Mouse (Mus musculus): ENCODE results near the gene Ankrd34a. TPM values are rescaled to one million over a fixed set of nuclear protein-coding genes. Genes with fewer than 3 reads are reported as not detected.
A peak's percentile ranks its signal among the peaks of the same experiment; 100 is the strongest.

Ankrd34a gene
- polyA plus RNA-seq, 1 experiment from 2014 or later: 6.9 TPM

- peak overlapping the region; percentile 15; the same call in 1 of the 2 replicates for H3K4me3 ChIP-seq (ENCODE audit: low read length)
- H3K36me3 ChIP-seq (ENCODE audit: control insufficient read depth, insufficient read depth): peaks cover 7% of the 10 kb centered on the region
- no peaks in the 10 kb centered on the region for H3K9me3 ChIP-seq (replicated peaks; ENCODE audit: control insufficient read depth, low read length)
- H3K27me3 ChIP-seq (ENCODE audit: control insufficient read depth, insufficient read depth, low read length): no peaks in the 10 kb centered on the region
- peak overlapping the region; percentile 81 for H3K4me2 ChIP-seq (ENCODE audit: low read depth, low read length)
- H3K9ac ChIP-seq (ENCODE audit: low read length): peak overlapping the region; percentile 82
- H3K4me1 ChIP-seq (ENCODE audit: control insufficient read depth, insufficient read depth, low read length): peaks cover 30% of the 10 kb centered on the region
- H3K27ac ChIP-seq (ENCODE audit: low read length): peak overlapping the region; percentile 97
- ATAC-seq (replicated peaks; ENCODE audit: extremely low read depth, insufficient read depth, low FRiP score): peak; percentile 40
- 13% methylated on average over 12 of the region's 12 CpGs for WGBS
These were observed 41.3 kb upstream of the Ankrd34a start for GRCm38 (mm10) chr3:96555041-96555596.

GRCm38 (mm10) chr3:96555999-96556614 is 40.3 kb upstream of the Ankrd34a start:
- peak overlapping the region; percentile 81 for H3K4me2 ChIP-seq (ENCODE audit: low read depth, low read length)

GRCm38 (mm10) chr3:96556651-96557635 is 39.5 kb upstream of the Ankrd34a start:
- H3K36me3 ChIP-seq (ENCODE audit: control insufficient read depth, insufficient read depth): peaks cover 21% of the 10 kb centered on the region
- peak overlapping the region; percentile 86 for H3K4me3 ChIP-seq (ENCODE audit: low read length)
- H3K27me3 ChIP-seq (ENCODE audit: control insufficient read depth, insufficient read depth, low read length): no peaks in the 10 kb centered on the region
- WGBS: 2% methylated on average over 22 of the region's 22 CpGs
- H3K9me3 ChIP-seq (replicated peaks; ENCODE audit: control insufficient read depth, low read length): no peaks in the 10 kb centered on the region
- H3K9ac ChIP-seq (ENCODE audit: low read length): peak overlapping the region; percentile 82
- H3K27ac ChIP-seq (ENCODE audit: low read length): peak overlapping the region; percentile 97
- peaks cover 17% of the 10 kb centered on the region for H3K4me1 ChIP-seq (ENCODE audit: control insufficient read depth, insufficient read depth, low read length)
- no peak for ATAC-seq (replicated peaks; ENCODE audit: extremely low read depth, insufficient read depth, low FRiP score)
- peak overlapping the region; percentile 81 for H3K4me2 ChIP-seq (ENCODE audit: low read depth, low read length)

More at GRCm38 (mm10) chr3:96555999-96556614, 40.3 kb upstream of the Ankrd34a start:
- Histone ChIP-seq H3K36me3 (ENCODE audit: control insufficient read depth, insufficient read depth) (peaks cover 17% of the 10 kb centered on the region), H3K4me3 (ENCODE audit: low read length) (peak overlapping the region; percentile 86), H3K27me3 (ENCODE audit: control insufficient read depth, insufficient read depth, low read length) (no peaks in the 10 kb centered on the region), H3K9ac (ENCODE audit: low read length) (peak overlapping the region; percentile 82), H3K9me3 (replicated peaks; ENCODE audit: control insufficient read depth, low read length) (no peaks in the 10 kb centered on the region), H3K4me1 (ENCODE audit: control insufficient read depth, insufficient read depth, low read length) (peaks cover 22% of the 10 kb centered on the region), H3K27ac (ENCODE audit: low read length) (peak overlapping the region; percentile 97)
- 66% methylated on average over 15 of the region's 15 CpGs for WGBS
- ATAC-seq (replicated peaks; ENCODE audit: extremely low read depth, insufficient read depth, low FRiP score): no peak

GRCm38 (mm10) chr3:96557694-96558093 is 38.7 kb upstream of the Ankrd34a start, which contains the start of gene Txnip:
Gene Txnip, plus strand, starts transcription at chr3:96557957.
- peak within 1 kb of the TSS; percentile 96 for H3K9ac ChIP-seq (ENCODE audit: low read length)
- peak within 1 kb of the TSS; percentile 81 for H3K4me2 ChIP-seq (ENCODE audit: low read depth, low read length)
- H3K27me3 ChIP-seq (ENCODE audit: control insufficient read depth, insufficient read depth, low read length): no peaks in the 10 kb centered on the region
- peak; percentile 96 for ATAC-seq (replicated peaks; ENCODE audit: extremely low read depth, insufficient read depth, low FRiP score)
- H3K27ac ChIP-seq (ENCODE audit: low read length): peak within 1 kb of the TSS; percentile 97
- H3K4me3 ChIP-seq (ENCODE audit: low read length): peak within 1 kb of the TSS; percentile 86
- H3K9me3 ChIP-seq (replicated peaks; ENCODE audit: control insufficient read depth, low read length): no peaks in the 10 kb centered on the region
- H3K36me3 ChIP-seq (ENCODE audit: control insufficient read depth, insufficient read depth): peaks cover 21% of the 10 kb centered on the region
- peaks cover 18% of the 10 kb centered on the region for H3K4me1 ChIP-seq (ENCODE audit: control insufficient read depth, insufficient read depth, low read length)
- 0% methylated on average over 26 of the region's 26 CpGs for WGBS

DNA sequence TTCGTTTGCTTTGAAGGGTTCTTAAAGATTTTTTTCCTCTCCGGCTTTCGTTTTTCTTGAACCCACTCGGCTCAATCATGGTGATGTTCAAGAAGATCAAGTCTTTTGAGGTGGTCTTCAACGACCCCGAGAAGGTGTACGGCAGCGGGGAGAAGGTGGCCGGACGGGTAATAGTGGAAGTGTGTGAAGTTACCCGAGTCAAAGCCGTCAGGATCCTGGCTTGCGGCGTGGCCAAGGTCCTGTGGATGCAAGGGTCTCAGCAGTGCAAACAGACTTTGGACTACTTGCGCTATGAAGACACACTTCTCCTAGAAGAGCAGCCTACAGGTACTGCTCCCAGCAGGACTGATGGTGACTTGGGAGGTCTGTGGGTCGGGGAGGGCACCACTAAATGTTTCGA is 38.3 kb upstream of the Ankrd34a start:
- ATAC-seq (replicated peaks; ENCODE audit: extremely low read depth, insufficient read depth, low FRiP score): no peak

DNA sequence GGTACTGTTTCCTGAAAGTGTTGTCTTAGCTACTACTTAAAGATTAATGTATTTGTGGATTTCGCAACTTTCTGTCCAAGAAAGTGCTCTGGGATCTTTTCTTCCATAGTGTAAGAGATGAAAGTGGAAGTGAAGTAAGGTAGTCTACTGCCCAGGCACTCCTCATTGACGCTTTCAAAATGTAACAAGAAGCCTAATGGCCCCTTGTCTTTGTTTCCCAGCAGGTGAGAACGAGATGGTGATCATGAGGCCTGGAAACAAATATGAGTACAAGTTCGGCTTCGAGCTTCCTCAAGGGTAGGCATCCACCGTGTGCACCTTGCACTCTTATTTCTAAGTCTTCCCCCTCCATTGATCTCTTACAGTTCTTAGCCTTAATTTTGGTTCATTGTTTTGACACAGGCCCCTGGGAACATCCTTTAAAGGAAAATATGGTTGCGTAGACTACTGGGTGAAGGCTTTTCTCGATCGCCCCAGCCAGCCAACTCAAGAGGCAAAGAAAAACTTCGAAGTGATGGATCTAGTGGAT is 37.7 kb upstream of the Ankrd34a start:
- Histone ChIP-seq H3K9me3 (replicated peaks; ENCODE audit: control insufficient read depth, low read length) (no peaks in the 10 kb centered on the region), H3K4me1 (ENCODE audit: control insufficient read depth, insufficient read depth, low read length) (peaks cover 22% of the 10 kb centered on the region), H3K4me2 (ENCODE audit: low read depth, low read length) (peak overlapping the region; percentile 70), H3K27ac (ENCODE audit: low read length) (peak overlapping the region; percentile 94), H3K4me3 (ENCODE audit: low read length) (peak overlapping the region; percentile 86), H3K27me3 (ENCODE audit: control insufficient read depth, insufficient read depth, low read length) (no peaks in the 10 kb centered on the region), H3K36me3 (ENCODE audit: control insufficient read depth, insufficient read depth) (peaks cover 21% of the 10 kb centered on the region), H3K9ac (ENCODE audit: low read length) (peak overlapping the region; percentile 96)
- ATAC-seq (replicated peaks; ENCODE audit: extremely low read depth, insufficient read depth, low FRiP score): no peak
- WGBS: 7% methylated on average over 10 of the region's 10 CpGs

More for the DNA sequence above, 38.3 kb upstream of the Ankrd34a start:
- Histone ChIP-seq H3K27ac (ENCODE audit: low read length) (peak overlapping the region; percentile 94), H3K9me3 (replicated peaks; ENCODE audit: control insufficient read depth, low read length) (no peaks in the 10 kb centered on the region), H3K4me2 (ENCODE audit: low read depth, low read length) (peak overlapping the region; percentile 70), H3K4me3 (ENCODE audit: low read length) (peak overlapping the region; percentile 86), H3K36me3 (ENCODE audit: control insufficient read depth, insufficient read depth) (peaks cover 21% of the 10 kb centered on the region), H3K4me1 (ENCODE audit: control insufficient read depth, insufficient read depth, low read length) (peaks cover 20% of the 10 kb centered on the region), H3K9ac (ENCODE audit: low read length) (peak overlapping the region; percentile 96), H3K27me3 (ENCODE audit: control insufficient read depth, insufficient read depth, low read length) (no peaks in the 10 kb centered on the region)
- under 1% methylated on average over 17 of the region's 17 CpGs for WGBS

DNA sequence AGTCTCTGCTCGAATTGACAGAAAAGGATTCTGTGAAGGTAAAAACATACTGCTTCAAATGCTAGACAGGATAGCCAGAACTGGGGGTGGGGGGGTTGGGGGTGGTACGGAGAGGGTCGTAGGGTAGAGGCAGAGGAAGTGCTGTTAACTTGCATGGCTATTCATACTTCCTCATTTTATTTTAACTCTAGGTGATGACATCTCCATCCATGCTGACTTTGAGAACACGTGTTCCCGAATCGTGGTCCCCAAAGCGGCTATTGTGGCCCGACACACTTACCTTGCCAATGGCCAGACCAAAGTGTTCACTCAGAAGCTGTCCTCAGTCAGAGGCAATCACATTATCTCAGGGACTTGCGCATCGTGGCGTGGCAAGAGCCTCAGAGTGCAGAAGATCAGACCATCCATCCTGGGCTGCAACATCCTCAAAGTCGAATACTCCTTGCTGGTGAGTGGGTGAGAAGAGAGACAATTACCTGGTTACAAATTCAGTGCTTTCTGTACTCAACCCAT is 37.0 kb upstream of the Ankrd34a start:
- Histone ChIP-seq H3K36me3 (ENCODE audit: control insufficient read depth, insufficient read depth) (peaks cover 21% of the 10 kb centered on the region), H3K4me1 (ENCODE audit: control insufficient read depth, insufficient read depth, low read length) (peaks cover 29% of the 10 kb centered on the region), H3K4me3 (ENCODE audit: low read length) (peak overlapping the region; percentile 86), H3K27ac (ENCODE audit: low read length) (peak overlapping the region; percentile 94), H3K9me3 (replicated peaks; ENCODE audit: control insufficient read depth, low read length) (no peaks in the 10 kb centered on the region), H3K27me3 (ENCODE audit: control insufficient read depth, insufficient read depth, low read length) (no peaks in the 10 kb centered on the region), H3K9ac (ENCODE audit: low read length) (peak overlapping the region; percentile 96), H3K4me2 (ENCODE audit: low read depth, low read length) (peak overlapping the region; percentile 70)
- 18% methylated on average over 12 of the region's 12 CpGs for WGBS
- no peak for ATAC-seq (replicated peaks; ENCODE audit: extremely low read depth, insufficient read depth, low FRiP score)

GRCm38 (mm10) chr3:96559911-96560850 is 36.3 kb upstream of the Ankrd34a start:
- H3K36me3 ChIP-seq (ENCODE audit: control insufficient read depth, insufficient read depth): peaks cover 21% of the 10 kb centered on the region
- H3K4me3 ChIP-seq (ENCODE audit: low read length): peak overlapping the region; percentile 86
- peak overlapping the region; percentile 70 for H3K4me2 ChIP-seq (ENCODE audit: low read depth, low read length)
- peak overlapping the region; percentile 96 for H3K9ac ChIP-seq (ENCODE audit: low read length)
- peaks cover 29% of the 10 kb centered on the region for H3K4me1 ChIP-seq (ENCODE audit: control insufficient read depth, insufficient read depth, low read length)
- 28% methylated on average over 23 of the region's 23 CpGs for WGBS
- ATAC-seq (replicated peaks; ENCODE audit: extremely low read depth, insufficient read depth, low FRiP score): no peak
- H3K27me3 ChIP-seq (ENCODE audit: control insufficient read depth, insufficient read depth, low read length): no peaks in the 10 kb centered on the region
- no peaks in the 10 kb centered on the region for H3K9me3 ChIP-seq (replicated peaks; ENCODE audit: control insufficient read depth, low read length)
- peak overlapping the region; percentile 94 for H3K27ac ChIP-seq (ENCODE audit: low read length)

Measured in heart, embryonic 16.5 days (tissue).